Mouse (Mus musculus): Measurements from ENCODE around the gene Baz1b. TPM values are rescaled to one million over a fixed set of nuclear protein-coding genes. Genes with fewer than 3 reads are reported as not detected.

Baz1b gene
- polyA plus RNA-seq, 1 experiment from 2014 or later, result 68.8 TPM

DNA sequence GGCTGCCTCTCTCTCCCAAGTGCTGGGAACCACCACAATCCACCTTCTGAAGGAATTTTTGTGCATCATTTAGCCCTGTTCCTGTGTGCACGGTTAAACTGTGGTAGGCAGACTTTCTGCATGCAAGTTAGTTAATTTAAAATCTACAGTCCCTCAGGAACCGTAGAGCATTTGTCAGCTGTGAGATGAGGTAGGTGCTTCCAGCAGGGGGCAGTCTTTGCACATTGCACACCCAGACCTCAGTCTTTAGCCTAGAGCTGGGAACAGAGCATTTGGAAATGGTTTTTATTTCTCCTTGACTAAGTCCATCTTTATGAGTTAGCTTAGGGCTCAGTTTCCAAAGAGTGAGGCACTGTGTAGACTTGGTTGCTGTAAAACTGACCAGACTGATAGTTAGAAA lies 49.5 kb downstream of the Baz1b start:
- Histone ChIP-seq H3K27ac (ENCODE audit: low read depth, low read length) (no peak overlapping the region), H3K36me3 (ENCODE audit: control insufficient read depth, insufficient read depth, low read length) (peaks cover 98% of the 10 kb centered on the region), H3K9me3 (ENCODE audit: control insufficient read depth, low read length) (no peaks in the 10 kb centered on the region), H3K27me3 (ENCODE audit: control insufficient read depth, insufficient read depth, low read length) (no peaks in the 10 kb centered on the region), H3K4me3 (ENCODE audit: low read length) (no peak overlapping the region), H3K9ac (ENCODE audit: low read depth, low read length) (no peak overlapping the region), H3K4me2 (replicated peaks; ENCODE audit: low read depth, low read length) (no peak overlapping the region), H3K4me1 (ENCODE audit: control insufficient read depth, insufficient read depth, low read length) (no peaks in the 10 kb centered on the region)
- no peak for ATAC-seq (ENCODE audit: low FRiP score, low TSS enrichment)
- 37% methylated on average over 2 of the region's 2 CpGs for WGBS

DNA sequence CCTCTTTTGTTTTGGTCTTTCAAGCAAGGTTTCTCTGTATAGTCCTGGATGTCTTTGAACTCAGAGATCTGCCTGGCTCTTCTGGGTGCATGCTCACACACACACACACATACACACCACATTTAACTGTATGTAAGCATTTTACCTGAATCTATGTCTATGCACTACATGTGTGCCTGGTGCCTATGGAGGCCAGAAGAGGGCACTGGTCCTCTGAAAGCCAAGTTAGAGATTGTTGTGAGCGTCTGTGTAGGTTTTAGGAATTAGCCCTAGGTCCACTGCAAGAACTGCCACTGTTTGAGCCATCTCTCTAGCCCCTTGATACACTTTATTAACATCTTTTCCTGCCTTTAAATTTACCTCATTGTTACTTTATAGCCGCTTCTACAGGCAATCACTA lies 51.8 kb downstream of the Baz1b start:
- Histone ChIP-seq H3K4me1 (ENCODE audit: control insufficient read depth, insufficient read depth, low read length) (no peaks in the 10 kb centered on the region), H3K27me3 (ENCODE audit: control insufficient read depth, insufficient read depth, low read length) (no peaks in the 10 kb centered on the region), H3K9ac (ENCODE audit: low read depth, low read length) (no peak overlapping the region), H3K36me3 (ENCODE audit: control insufficient read depth, insufficient read depth, low read length) (peaks cover 98% of the 10 kb centered on the region), H3K4me3 (ENCODE audit: low read length) (no peak overlapping the region), H3K9me3 (ENCODE audit: control insufficient read depth, low read length) (no peaks in the 10 kb centered on the region), H3K4me2 (replicated peaks; ENCODE audit: low read depth, low read length) (no peak overlapping the region), H3K27ac (ENCODE audit: low read depth, low read length) (no peak overlapping the region)
- no peak for ATAC-seq (ENCODE audit: low FRiP score, low TSS enrichment)
- WGBS, result 86% methylated on average over 2 of the region's 2 CpGs

DNA sequence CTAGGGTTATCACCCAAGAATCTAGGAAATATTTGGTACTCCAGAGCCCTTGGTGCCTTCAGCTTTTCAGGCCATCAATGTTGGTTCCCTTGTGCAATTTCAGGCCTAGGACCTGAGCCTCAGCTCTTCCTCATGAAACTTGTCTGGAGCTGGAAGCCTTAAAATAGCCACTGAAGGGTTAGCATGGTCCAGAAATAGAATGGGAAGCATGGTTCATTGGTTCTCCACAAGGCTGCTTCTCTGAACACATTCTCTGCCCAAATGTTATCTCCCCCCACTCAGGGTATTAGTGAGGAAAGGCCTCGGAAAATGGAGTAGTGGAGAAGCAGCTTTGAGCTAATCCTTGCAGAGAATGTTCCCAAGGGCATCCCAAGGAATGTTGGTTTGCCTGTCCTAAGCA lies 54.4 kb downstream of the Baz1b start:
- Histone ChIP-seq H3K27me3 (ENCODE audit: control insufficient read depth, insufficient read depth, low read length) (no peaks in the 10 kb centered on the region), H3K9ac (ENCODE audit: low read depth, low read length) (no peak overlapping the region), H3K4me1 (ENCODE audit: control insufficient read depth, insufficient read depth, low read length) (no peaks in the 10 kb centered on the region), H3K9me3 (ENCODE audit: control insufficient read depth, low read length) (no peaks in the 10 kb centered on the region), H3K4me2 (replicated peaks; ENCODE audit: low read depth, low read length) (no peak overlapping the region), H3K36me3 (ENCODE audit: control insufficient read depth, insufficient read depth, low read length) (peaks cover 98% of the 10 kb centered on the region), H3K27ac (ENCODE audit: low read depth, low read length) (no peak overlapping the region), H3K4me3 (ENCODE audit: low read length) (no peak overlapping the region)
- 79% methylated on average over 1 of the region's 1 CpGs for WGBS
- ATAC-seq (ENCODE audit: low FRiP score, low TSS enrichment), result no peak

DNA sequence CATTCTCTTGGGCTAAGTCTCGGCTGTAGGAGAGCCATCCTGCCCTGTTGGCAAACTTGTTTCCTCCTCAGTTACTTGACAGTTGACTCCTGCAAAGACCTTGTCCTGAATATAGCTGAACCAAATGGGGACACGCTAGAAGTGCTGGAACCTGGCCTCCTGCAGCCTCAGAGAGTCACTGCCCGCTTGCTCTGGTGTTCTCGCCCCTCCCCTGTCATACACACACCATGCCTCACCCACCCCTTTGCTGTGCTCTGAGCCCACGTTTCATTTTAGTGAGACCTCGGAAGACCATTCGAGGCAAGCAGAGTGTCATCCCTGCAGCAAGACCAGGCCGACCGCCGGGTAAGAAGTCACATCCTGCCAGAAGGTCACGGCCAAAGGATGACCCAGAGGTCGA lies 55.1 kb downstream of the Baz1b start:
- H3K36me3 ChIP-seq (ENCODE audit: control insufficient read depth, insufficient read depth, low read length), result peaks cover 95% of the 10 kb centered on the region
- WGBS, result 83% methylated on average over 12 of the region's 12 CpGs
- H3K9me3 ChIP-seq (ENCODE audit: control insufficient read depth, low read length), result no peaks in the 10 kb centered on the region
- no peak for ATAC-seq (ENCODE audit: low FRiP score, low TSS enrichment)
- no peaks in the 10 kb centered on the region for H3K27me3 ChIP-seq (ENCODE audit: control insufficient read depth, insufficient read depth, low read length)
- no peaks in the 10 kb centered on the region for H3K4me1 ChIP-seq (ENCODE audit: control insufficient read depth, insufficient read depth, low read length)
- H3K9ac ChIP-seq (ENCODE audit: low read depth, low read length), result no peak overlapping the region
- no peak overlapping the region for H3K4me2 ChIP-seq (replicated peaks; ENCODE audit: low read depth, low read length)
- no peak overlapping the region for H3K27ac ChIP-seq (ENCODE audit: low read depth, low read length)
- H3K4me3 ChIP-seq (ENCODE audit: low read length), result no peak overlapping the region

DNA sequence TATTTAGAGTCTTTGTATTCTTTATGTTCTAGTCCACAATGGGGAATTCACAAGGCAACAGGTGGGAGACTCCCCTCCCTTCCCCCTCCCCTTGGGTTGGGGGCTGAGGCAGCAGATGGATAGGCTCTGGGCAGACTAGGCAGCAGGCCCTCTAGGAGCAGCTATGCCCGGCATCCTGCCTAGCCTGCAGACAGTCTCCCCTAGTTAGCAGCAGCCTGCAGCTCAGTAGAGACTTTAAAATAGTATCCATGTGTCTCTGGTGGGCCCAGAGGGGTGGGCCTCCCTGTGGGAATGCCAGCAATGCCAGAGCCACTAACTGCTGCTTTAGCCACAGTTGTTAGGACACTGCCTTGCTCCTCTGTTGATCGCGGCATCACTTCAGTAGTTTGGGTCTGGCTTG lies 55.5 kb downstream of the Baz1b start:
- Histone ChIP-seq H3K27me3 (ENCODE audit: control insufficient read depth, insufficient read depth, low read length) (no peaks in the 10 kb centered on the region), H3K27ac (ENCODE audit: low read depth, low read length) (no peak overlapping the region), H3K9me3 (ENCODE audit: control insufficient read depth, low read length) (no peaks in the 10 kb centered on the region), H3K4me3 (ENCODE audit: low read length) (no peak overlapping the region), H3K4me2 (replicated peaks; ENCODE audit: low read depth, low read length) (no peak overlapping the region), H3K9ac (ENCODE audit: low read depth, low read length) (no peak overlapping the region), H3K36me3 (ENCODE audit: control insufficient read depth, insufficient read depth, low read length) (peaks cover 93% of the 10 kb centered on the region), H3K4me1 (ENCODE audit: control insufficient read depth, insufficient read depth, low read length) (no peaks in the 10 kb centered on the region)
- ATAC-seq (ENCODE audit: low FRiP score, low TSS enrichment), result no peak
- 83% methylated on average over 3 of the region's 3 CpGs for WGBS

DNA sequence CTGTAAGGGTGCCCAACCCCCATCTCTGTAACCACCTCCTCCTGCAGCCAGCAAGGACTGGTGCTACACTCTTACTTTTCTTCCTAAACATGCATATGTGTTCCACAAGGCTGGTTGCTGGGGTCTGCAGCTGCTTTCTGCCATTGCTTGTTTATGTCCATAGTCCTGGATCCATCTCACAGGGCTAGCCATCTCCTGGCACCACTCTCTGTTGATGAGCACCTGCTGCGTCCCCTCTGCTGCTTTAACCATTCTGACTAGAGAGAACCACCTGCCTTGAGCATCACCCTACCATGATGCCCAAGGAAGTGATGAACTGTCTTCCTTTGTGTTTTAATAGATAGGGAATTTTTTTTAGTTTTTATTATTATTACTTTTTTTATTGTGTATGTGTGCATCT lies 56.1 kb downstream of the Baz1b start:
- Histone ChIP-seq H3K36me3 (ENCODE audit: control insufficient read depth, insufficient read depth, low read length) (peaks cover 87% of the 10 kb centered on the region), H3K9me3 (ENCODE audit: control insufficient read depth, low read length) (no peaks in the 10 kb centered on the region), H3K27me3 (ENCODE audit: control insufficient read depth, insufficient read depth, low read length) (no peaks in the 10 kb centered on the region), H3K27ac (ENCODE audit: low read depth, low read length) (no peak overlapping the region), H3K4me3 (ENCODE audit: low read length) (no peak overlapping the region), H3K4me2 (replicated peaks; ENCODE audit: low read depth, low read length) (no peak overlapping the region), H3K9ac (ENCODE audit: low read depth, low read length) (no peak overlapping the region), H3K4me1 (ENCODE audit: control insufficient read depth, insufficient read depth, low read length) (no peaks in the 10 kb centered on the region)
- ATAC-seq (ENCODE audit: low FRiP score, low TSS enrichment), result no peak
- WGBS, result 89% methylated on average over 1 of the region's 1 CpGs

DNA sequence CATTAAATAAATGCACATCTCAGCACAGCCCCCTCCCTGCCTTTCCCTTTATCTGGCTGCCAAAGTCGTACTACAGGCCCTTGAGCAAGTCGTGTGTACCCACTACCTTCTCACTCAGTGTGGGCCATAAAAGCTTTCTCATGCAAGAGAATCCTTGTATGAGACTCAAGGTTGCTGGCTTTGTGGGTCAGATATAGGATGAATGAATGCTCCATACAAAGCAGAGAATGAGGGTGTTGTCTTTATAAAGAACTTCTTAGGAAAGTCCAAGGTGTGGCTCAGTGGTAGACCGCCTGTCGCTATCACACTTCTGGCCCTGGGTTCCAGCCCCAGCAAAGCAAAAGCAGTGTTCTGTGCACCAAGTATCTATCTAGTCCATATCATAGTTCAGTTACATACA lies 59.5 kb downstream of the Baz1b start:
- Histone ChIP-seq H3K27me3 (ENCODE audit: control insufficient read depth, insufficient read depth, low read length) (peaks cover 23% of the 10 kb centered on the region), H3K4me2 (replicated peaks; ENCODE audit: low read depth, low read length) (no peak overlapping the region), H3K4me1 (ENCODE audit: control insufficient read depth, insufficient read depth, low read length) (0 out of 2 replicates have a peak, but pooled peaks cover 5% of the 10 kb centered on the region), H3K9me3 (ENCODE audit: control insufficient read depth, low read length) (no peaks in the 10 kb centered on the region), H3K27ac (ENCODE audit: low read depth, low read length) (no peak overlapping the region), H3K36me3 (ENCODE audit: control insufficient read depth, insufficient read depth, low read length) (peaks cover 56% of the 10 kb centered on the region), H3K9ac (ENCODE audit: low read depth, low read length) (no peak overlapping the region), H3K4me3 (ENCODE audit: low read length) (no peak overlapping the region)
- 75% methylated on average over 4 of the region's 4 CpGs for whole genome bisulfite sequencing
- ATAC-seq (ENCODE audit: low FRiP score, low TSS enrichment), result no peak

DNA sequence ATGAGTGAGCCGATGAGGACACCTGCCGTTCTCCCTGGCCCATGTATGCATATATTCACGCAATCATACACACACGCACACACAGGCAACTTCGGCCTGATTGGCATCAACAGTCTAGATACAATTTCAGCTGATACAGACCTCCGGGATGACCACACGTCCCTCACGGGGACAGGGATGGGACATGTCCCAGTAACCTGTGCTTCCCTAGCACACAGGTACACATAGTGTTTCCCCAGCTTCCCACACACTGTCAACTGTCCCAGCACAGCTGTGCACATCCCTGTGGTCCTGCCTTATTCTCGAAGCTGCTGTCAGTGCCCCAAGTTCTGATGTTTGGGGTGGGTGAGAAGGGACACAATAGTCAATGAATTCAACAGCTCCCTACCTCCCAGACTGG lies 60.3 kb downstream of the Baz1b start:
- H3K27me3 ChIP-seq (ENCODE audit: control insufficient read depth, insufficient read depth, low read length), result peaks cover 23% of the 10 kb centered on the region
- H3K4me1 ChIP-seq (ENCODE audit: control insufficient read depth, insufficient read depth, low read length), result 0 out of 2 replicates have a peak, but pooled peaks cover 5% of the 10 kb centered on the region
- H3K27ac ChIP-seq (ENCODE audit: low read depth, low read length), result no peak overlapping the region
- no peaks in the 10 kb centered on the region for H3K9me3 ChIP-seq (ENCODE audit: control insufficient read depth, low read length)
- ATAC-seq (ENCODE audit: low FRiP score, low TSS enrichment), result no peak
- no peak overlapping the region for H3K4me2 ChIP-seq (replicated peaks; ENCODE audit: low read depth, low read length)
- H3K9ac ChIP-seq (ENCODE audit: low read depth, low read length), result no peak overlapping the region
- peaks cover 48% of the 10 kb centered on the region for H3K36me3 ChIP-seq (ENCODE audit: control insufficient read depth, insufficient read depth, low read length)
- no peak overlapping the region for H3K4me3 ChIP-seq (ENCODE audit: low read length)
- 84% methylated on average over 9 of the region's 9 CpGs for WGBS

DNA sequence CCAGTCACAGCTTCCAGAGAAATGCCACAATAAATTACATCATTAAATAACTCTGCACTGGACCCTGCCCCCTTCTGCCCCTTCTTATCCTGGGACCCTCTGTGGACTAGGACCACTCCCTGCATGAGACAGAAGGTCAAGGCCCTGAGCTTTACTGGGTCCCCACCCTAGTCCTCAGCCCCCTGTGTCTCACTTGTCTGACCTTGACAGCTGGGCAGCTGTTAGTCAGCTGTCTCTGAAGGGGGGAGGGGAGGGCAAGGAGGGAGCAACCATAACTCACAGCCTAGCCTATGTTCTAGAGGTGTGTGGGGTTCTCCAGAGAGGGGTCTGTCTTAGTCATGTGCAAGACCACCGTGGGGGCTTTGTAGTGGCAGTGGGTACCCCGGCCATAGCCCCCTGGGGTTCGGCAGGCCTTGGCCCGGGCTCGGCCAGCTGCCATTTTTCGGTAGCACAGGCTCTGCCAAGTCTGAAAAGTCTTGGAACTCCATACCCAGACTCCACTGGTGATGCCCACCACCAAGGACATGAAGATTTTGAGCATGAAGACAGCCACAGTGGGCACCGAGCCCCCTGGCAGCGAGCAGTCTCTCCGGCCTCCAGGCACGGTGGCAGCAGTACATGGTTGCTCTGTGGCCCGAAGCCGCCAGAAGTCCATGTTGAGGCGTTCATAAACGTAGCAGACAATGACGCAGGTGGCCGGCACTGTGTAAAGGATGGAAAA lies 62.1 kb downstream of the Baz1b start:
- no peak overlapping the region for H3K27ac ChIP-seq (ENCODE audit: low read depth, low read length)

More for the DNA sequence above, 62.1 kb downstream of the Baz1b start:
- Histone ChIP-seq H3K4me1 (ENCODE audit: control insufficient read depth, insufficient read depth, low read length) (peaks cover 5% of the 10 kb centered on the region; the same call in 1 of the 2 replicates), H3K36me3 (ENCODE audit: control insufficient read depth, insufficient read depth, low read length) (peaks cover 30% of the 10 kb centered on the region), H3K27me3 (ENCODE audit: control insufficient read depth, insufficient read depth, low read length) (peaks cover 23% of the 10 kb centered on the region), H3K4me2 (replicated peaks; ENCODE audit: low read depth, low read length) (no peak overlapping the region), H3K9ac (ENCODE audit: low read depth, low read length) (peak overlapping the region; percentile 7; the same call in 1 of the 2 replicates), H3K9me3 (ENCODE audit: control insufficient read depth, low read length) (no peaks in the 10 kb centered on the region), H3K4me3 (ENCODE audit: low read length) (no peak overlapping the region)
- ATAC-seq (ENCODE audit: low FRiP score, low TSS enrichment), result no peak
- WGBS, result 86% methylated on average over 16 of the region's 16 CpGs
